33 mouse cellular contexts compared by ENCODE assay signal in genomic region chr12:103344934-103345333, GRCm38 (mm10). TPM values are rescaled to one million over a fixed set of nuclear protein-coding genes. Genes with fewer than 3 reads are reported as not detected.
DNase-seq lines count a peak whose midpoint lies in the region; ATAC-seq lines count a peak whose summit lies in the region.
"Had no signal": no experiment of that assay in that cellular context is flagged by ENCODE, and none has a peak within 500 bp of the region (broad histone marks: within the 10 kb centered on the region; RNA-seq: fewer than 3 reads in every experiment).

No protein-coding gene starts in this region.

- H3K27me3 ChIP-seq in kidney, embryonic 14.5 days (ENCODE audit: control insufficient read depth, insufficient read depth, low read length): no peaks in the 10 kb centered on the region
- H3K27me3 ChIP-seq: embryonic facial prominence, embryonic 13.5 days; forebrain, embryonic 12.5 days; forebrain, embryonic 15.5 days; hindbrain, embryonic 15.5 days had no signal

- no peak overlapping the region for H3K4me3 ChIP-seq in kidney, embryonic 14.5 days (ENCODE audit: low read length)
- H3K4me3 ChIP-seq: embryonic facial prominence, embryonic 10.5 days; embryonic facial prominence, embryonic 13.5 days; erythroblast, embryonic 14.5 days; forebrain, embryonic 12.5 days; forebrain, embryonic 15.5 days; hindbrain, embryonic 12.5 days; hindbrain, embryonic 15.5 days had no signal

- no peak overlapping the region for H3K4me2 ChIP-seq in kidney, embryonic 14.5 days (replicated peaks; ENCODE audit: low read depth, low read length)
- H3K4me2 ChIP-seq: embryonic facial prominence, embryonic 13.5 days; forebrain, embryonic 12.5 days; forebrain, embryonic 15.5 days; heart, embryonic 11.5 days; hindbrain, embryonic 12.5 days; hindbrain, embryonic 15.5 days had no signal

- ATAC-seq in kidney, embryonic 14.5 days (ENCODE audit: low FRiP score, low TSS enrichment): no peak
- ATAC-seq: CD4-positive, CD25-positive, alpha-beta regulatory T cell, adult 4 months; forebrain, embryonic 15.5 days had no signal

- H3K9me3 ChIP-seq in kidney, embryonic 14.5 days (ENCODE audit: control insufficient read depth, low read length): no peaks in the 10 kb centered on the region
- H3K9me3 ChIP-seq: embryonic facial prominence, embryonic 10.5 days; embryonic facial prominence, embryonic 13.5 days; forebrain, embryonic 12.5 days; forebrain, embryonic 15.5 days; hindbrain, embryonic 12.5 days; hindbrain, embryonic 15.5 days had no signal

- H3K4me1 ChIP-seq in kidney, embryonic 14.5 days (ENCODE audit: control insufficient read depth, insufficient read depth, low read length): peaks cover 6% of the 10 kb centered on the region; the same call in 1 of the 2 replicates
- H3K4me1 ChIP-seq: embryonic facial prominence, embryonic 13.5 days; forebrain, embryonic 12.5 days; forebrain, embryonic 15.5 days; hindbrain, embryonic 12.5 days; hindbrain, embryonic 15.5 days had no signal

- DNase-seq in adrenal gland, postnatal 14 days: peak; percentile 41
- DNase-seq in adrenal gland, postnatal 10 days: no peak
- peak; percentile 14 for DNase-seq in kidney, adult 18-20 months
- no peak for DNase-seq in kidney, postnatal 14 days
- DNase-seq in kidney, postnatal 36 days: peak; percentile 31 to 41
- no peak for DNase-seq in embryo, embryonic 10.5 days (ENCODE audit: low spot score)
- DNase-seq: cerebellum, adult 11 months; cerebellum, adult 2 months; cerebellum, adult 9-11 months; cerebellum, postnatal 25 days; embryo, embryonic 11 days; gastrocnemius, postnatal 14 days; heart, adult 11 months had no signal

- H3K36me3 ChIP-seq in kidney, embryonic 14.5 days (ENCODE audit: control insufficient read depth, insufficient read depth, low read length): no peaks in the 10 kb centered on the region
- H3K36me3 ChIP-seq: embryonic facial prominence, embryonic 10.5 days; embryonic facial prominence, embryonic 13.5 days; forebrain, embryonic 12.5 days; forebrain, embryonic 15.5 days; hindbrain, embryonic 12.5 days; hindbrain, embryonic 15.5 days had no signal

- whole genome bisulfite sequencing in kidney, embryonic 14.5 days: 77% methylated on average over 7 of the region's 7 CpGs

- H3K9ac ChIP-seq in kidney, embryonic 14.5 days (ENCODE audit: low read depth, low read length): no peak overlapping the region
- H3K9ac ChIP-seq: embryonic facial prominence, embryonic 13.5 days; forebrain, embryonic 12.5 days; forebrain, embryonic 15.5 days; hindbrain, embryonic 12.5 days; hindbrain, embryonic 15.5 days had no signal

- no peak overlapping the region for H3K27ac ChIP-seq in kidney, embryonic 14.5 days (ENCODE audit: low read depth, low read length)
- H3K27ac ChIP-seq: embryonic facial prominence, embryonic 10.5 days; embryonic facial prominence, embryonic 13.5 days; forebrain, embryonic 12.5 days; forebrain, embryonic 15.5 days; hindbrain, embryonic 12.5 days; hindbrain, embryonic 15.5 days had no signal

RNA-seq across cellular contexts. Expression of gene Asb2, which starts 10.9 kb away (rescaled TPM):
- total RNA-seq in adrenal gland, postnatal 14 days (2021): 1.1 and 2.2 TPM in 2 replicates
- total RNA-seq in adrenal gland, postnatal 10 days (2021): 10 to 100 TPM in 1 of 2 experiments, 1 to 10 TPM in 1; 5.5 to 20.3 TPM
- 1.0 and 1.2 TPM in 2 replicates for polyA plus RNA-seq in kidney, embryonic 14.5 days (2014; fragmentation: Nextera tagmentation; extraction: Ambion mirVana)
- total RNA-seq: common myeloid progenitor, adult 5-6 weeks; hematopoietic stem cell, adult 5-6 weeks; MEL had no signal

RNA-seq across cellular contexts. Expression of gene Fam181a, which starts 34.2 kb away (rescaled TPM):
- total RNA-seq in adrenal gland, postnatal 14 days (2021): not detected in 2 replicates
- not detected for total RNA-seq in adrenal gland, postnatal 10 days (2021)
- not detected in 2 replicates for polyA plus RNA-seq in kidney, embryonic 14.5 days (2014; fragmentation: Nextera tagmentation; extraction: Ambion mirVana)
- total RNA-seq: adrenal gland, postnatal 36 days; common myeloid progenitor, adult 5-6 weeks; gastrocnemius, postnatal 14 days; gastrocnemius, postnatal 4 days; heart, adult 8-10 months; heart, postnatal 25 days; hematopoietic stem cell, adult 5-6 weeks; MEL had no signal
- polyA plus RNA-seq: C2C12; CD4-positive, CD25-positive, alpha-beta regulatory T cell, adult 4 months; erythroblast, embryonic 14.5 days; heart, embryonic 11.5 days; heart, postnatal 0 days; intestine, embryonic 14.5 days had no signal

RNA-seq across cellular contexts. Expression of gene Otub2, which starts 43.5 kb away (rescaled TPM):
- total RNA-seq in adrenal gland, postnatal 14 days (2021): 3.1 and 3.7 TPM in 2 replicates
- total RNA-seq in adrenal gland, postnatal 10 days (2021): 1 to 10 TPM; 3.6 to 4.4 TPM
- 6.0 and 6.1 TPM in 2 replicates for polyA plus RNA-seq in kidney, embryonic 14.5 days (2014; fragmentation: Nextera tagmentation; extraction: Ambion mirVana)

Comparison
In these comparisons a context has a peak if more than half of its experiments do, and no peak if none do; other contexts are left out.
1. DNase-seq: peak in adrenal gland, postnatal 14 days (single experiment), kidney, adult 18-20 months (single experiment) and kidney, postnatal 36 days (2 of 2); none in adrenal gland, postnatal 10 days (single experiment), kidney, postnatal 14 days (single experiment) and embryo, embryonic 10.5 days (single experiment).